8 mouse cellular contexts compared by ENCODE assay signal in the genomic region with DNA sequence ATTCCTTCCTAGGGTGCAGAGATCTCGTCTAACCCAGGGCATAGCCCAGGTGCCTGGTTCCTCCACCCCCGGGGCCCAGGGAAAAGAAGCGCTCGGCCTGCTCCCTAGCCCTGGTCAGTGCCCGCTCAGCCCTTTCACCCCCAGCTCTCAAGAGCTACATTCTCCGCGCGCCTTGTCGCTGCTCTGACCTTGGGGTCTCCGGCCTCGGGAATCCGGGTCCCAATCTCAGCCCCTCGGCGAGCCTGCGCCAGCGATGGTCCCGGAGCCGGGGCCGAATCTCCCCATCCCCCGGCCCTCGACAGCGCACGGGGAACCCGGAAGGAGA. TPM values are rescaled to one million over a fixed set of nuclear protein-coding genes. Genes with fewer than 3 reads are reported as not detected.
DNase-seq lines count a peak whose midpoint lies in the region; ATAC-seq lines count a peak whose summit lies in the region.

No protein-coding gene starts in this region.

- H3K27me3 ChIP-seq in heart, embryonic 15.5 days = peaks cover 81% of the 10 kb centered on the region
- peaks cover 54% of the 10 kb centered on the region for H3K27me3 ChIP-seq in embryonic facial prominence, embryonic 11.5 days (ENCODE audit: control insufficient read depth, insufficient read depth, low read length)
- peaks cover 84% of the 10 kb centered on the region for H3K27me3 ChIP-seq in hindbrain, embryonic 15.5 days
- peaks cover 89% of the 10 kb centered on the region for H3K27me3 ChIP-seq in midbrain, embryonic 14.5 days (ENCODE audit: control insufficient read depth, insufficient read depth, low read length)

- WGBS in heart, embryonic 15.5 days = 1% methylated on average over 24 of the region's 24 CpGs
- under 1% methylated on average over 24 of the region's 24 CpGs for WGBS in embryonic facial prominence, embryonic 11.5 days
- WGBS in hindbrain, embryonic 15.5 days = 1% methylated on average over 24 of the region's 24 CpGs
- WGBS in midbrain, embryonic 14.5 days = 2% methylated on average over 24 of the region's 24 CpGs

- H3K9me3 ChIP-seq in heart, embryonic 15.5 days (replicated peaks) = no peaks in the 10 kb centered on the region
- no peaks in the 10 kb centered on the region for H3K9me3 ChIP-seq in embryonic facial prominence, embryonic 11.5 days (replicated peaks; ENCODE audit: control insufficient read depth, low read length)
- H3K9me3 ChIP-seq in hindbrain, embryonic 15.5 days = no peaks in the 10 kb centered on the region
- no peaks in the 10 kb centered on the region for H3K9me3 ChIP-seq in midbrain, embryonic 14.5 days (ENCODE audit: control insufficient read depth, low read length)

- no peak; the same call in 1 of the 2 replicates for ATAC-seq in heart, embryonic 15.5 days (replicated peaks; ENCODE audit: insufficient number of reproducible peaks, insufficient read depth, low FRiP score, low read depth)
- no peak for ATAC-seq in embryonic facial prominence, embryonic 11.5 days (replicated peaks; ENCODE audit: insufficient number of reproducible peaks, low FRiP score, low TSS enrichment, low read depth)
- ATAC-seq in hindbrain, embryonic 15.5 days (ENCODE audit: low FRiP score, low read depth) = no peak
- ATAC-seq in midbrain, embryonic 14.5 days (ENCODE audit: low FRiP score, low TSS enrichment) = no peak
- no peak for ATAC-seq in inflammation-experienced regulatory T-cells, adult 6 months

- H3K4me1 ChIP-seq in heart, embryonic 15.5 days (replicated peaks) = peaks cover 42% of the 10 kb centered on the region
- peaks cover 6% of the 10 kb centered on the region for H3K4me1 ChIP-seq in embryonic facial prominence, embryonic 11.5 days (ENCODE audit: control insufficient read depth, insufficient read depth, low read length)
- peaks cover 12% of the 10 kb centered on the region for H3K4me1 ChIP-seq in hindbrain, embryonic 15.5 days (replicated peaks)
- H3K4me1 ChIP-seq in midbrain, embryonic 14.5 days (ENCODE audit: control insufficient read depth, insufficient read depth, low read length) = peaks cover 12% of the 10 kb centered on the region

- DNase-seq in heart, adult 18-20 months = no peak
- DNase-seq in embryonic facial prominence, embryonic 11.5 days (ENCODE audit: low spot score) = no peak
- DNase-seq in midbrain, embryonic 14.5 days = no peak
- DNase-seq in cerebellum, adult 8-10 months = no peak
- DNase-seq in frontal cortex, postnatal 10 days (ENCODE audit: low spot score in 2 of 2) = no peak

- no peaks in the 10 kb centered on the region for H3K36me3 ChIP-seq in heart, embryonic 15.5 days
- H3K36me3 ChIP-seq in embryonic facial prominence, embryonic 11.5 days (replicated peaks; ENCODE audit: control insufficient read depth, insufficient read depth, low read depth, low read length) = no peaks in the 10 kb centered on the region
- H3K36me3 ChIP-seq in hindbrain, embryonic 15.5 days = no peaks in the 10 kb centered on the region
- no peaks in the 10 kb centered on the region for H3K36me3 ChIP-seq in midbrain, embryonic 14.5 days (ENCODE audit: control insufficient read depth, insufficient read depth, low read length)

- H3K27ac ChIP-seq in heart, embryonic 15.5 days = peak overlapping the region; percentile 53
- no peak overlapping the region for H3K27ac ChIP-seq in embryonic facial prominence, embryonic 11.5 days (replicated peaks; ENCODE audit: low read depth, low read length)
- no peak overlapping the region for H3K27ac ChIP-seq in hindbrain, embryonic 15.5 days (replicated peaks)
- H3K27ac ChIP-seq in midbrain, embryonic 14.5 days (replicated peaks; ENCODE audit: low read depth, low read length) = no peak overlapping the region

- peak overlapping the region; percentile 74 for H3K4me3 ChIP-seq in heart, embryonic 15.5 days
- H3K4me3 ChIP-seq in embryonic facial prominence, embryonic 11.5 days (ENCODE audit: low read depth, low read length) = peak overlapping the region; percentile 48
- H3K4me3 ChIP-seq in hindbrain, embryonic 15.5 days = peak overlapping the region; percentile 49
- peak overlapping the region; percentile 44 for H3K4me3 ChIP-seq in midbrain, embryonic 14.5 days (replicated peaks; ENCODE audit: low read depth, low read length)

- peak overlapping the region; percentile 76 for H3K9ac ChIP-seq in heart, embryonic 15.5 days
- peak overlapping the region; percentile 53 for H3K9ac ChIP-seq in embryonic facial prominence, embryonic 11.5 days (replicated peaks; ENCODE audit: low read length)
- H3K9ac ChIP-seq in hindbrain, embryonic 15.5 days = peak overlapping the region; percentile 41
- peak overlapping the region; percentile 45 for H3K9ac ChIP-seq in midbrain, embryonic 14.5 days (replicated peaks; ENCODE audit: low read length)

- peak overlapping the region; percentile 92 for H3K4me2 ChIP-seq in heart, embryonic 15.5 days
- H3K4me2 ChIP-seq in embryonic facial prominence, embryonic 11.5 days (ENCODE audit: low read depth, low read length) = peak overlapping the region; percentile 96
- peak overlapping the region; percentile 94 for H3K4me2 ChIP-seq in hindbrain, embryonic 15.5 days
- H3K4me2 ChIP-seq in midbrain, embryonic 14.5 days (ENCODE audit: low read length) = peak overlapping the region; percentile 76

RNA-seq across cellular contexts. Expression of gene Scn5a, which starts 0.5 kb away (rescaled TPM):
- polyA plus RNA-seq in heart, embryonic 15.5 days (2015; fragmentation: Nextera tagmentation; extraction: Ambion mirVana) = 7.0 and 9.0 TPM in 2 replicates
- total RNA-seq in heart, adult 18-20 months (2021) = 100 to 1,000 TPM; 174 to 194 TPM
- 0.52 and 0.61 TPM in 2 replicates for polyA plus RNA-seq in embryonic facial prominence, embryonic 11.5 days (2014; fragmentation: Nextera tagmentation; extraction: Ambion mirVana)
- polyA plus RNA-seq in hindbrain, embryonic 15.5 days (2015; fragmentation: Nextera tagmentation; extraction: Ambion mirVana) = 0.31 and 0.42 TPM in 2 replicates
- polyA plus RNA-seq in midbrain, embryonic 14.5 days (2014; fragmentation: Nextera tagmentation; extraction: Ambion mirVana) = 0.11 and 0.32 TPM in 2 replicates
- polyA plus RNA-seq in inflammation-experienced regulatory T-cells, adult 6 months (2017; shearing (Covaris generic)) = not detected
